Mouse (Mus musculus) bone marrow, adult 2 months (tissue): ENCODE data around the gene Plet1.

Experiments used
- CTCF ChIP-seq: fragments of 200-500 bp; IDR thresholded peaks from 2 replicates; pipeline ENCODE4 v1.5.1; 2011; ENCODE audit warnings: low read length, control low read depth; ENCODE audit not compliant: control insufficient read depth, insufficient read depth
- POLR2A ChIP-seq: fragments of 200-500 bp; IDR thresholded peaks from 2 replicates; pipeline ENCODE4 v1.6.1; 2011; ENCODE audit warnings: low read depth, mild to moderate bottlenecking, control low read depth, low read length, borderline replicate concordance; ENCODE audit not compliant: control insufficient read depth

- TF ChIP-seq CTCF (no peak), POLR2A (no peak)
Observed at GRCm38 (mm10) chr9:50497076-50497475, 2.8 kb downstream of the Plet1 start.
